Mouse (Mus musculus) intestine, embryonic 16.5 days (tissue): Measurements from ENCODE around the gene Ndufs7. TPM values are rescaled to one million over a fixed set of nuclear protein-coding genes. Genes with fewer than 3 reads are reported as not detected.
"Not testable (repeated sequence)": the region's sequence is repeated elsewhere in the genome, so short reads cannot be mapped to it uniquely, and the experiment has no call there.

ENCODE experiments used
- ATAC-seq: fragments of 200-750 bp; cut with Nextera tagmentation; 2 replicates; pipeline ENCODE4 v1.8.0; 2017; ENCODE audit warnings: moderate TSS enrichment, moderate library complexity
- H3K27ac ChIP-seq: fragments of 300-500 bp; sonication (generic); 2 replicates; pipeline ENCODE4 v1.5.1; 2014; ENCODE audit warnings: mild to moderate bottlenecking, low read length
- H3K27me3 ChIP-seq: fragments of 300-500 bp; sonication (generic); replicated peaks from 2 replicates; pipeline ENCODE4 v1.6.1; 2014; ENCODE audit warnings: low read length, control low read depth, mixed read lengths; ENCODE audit not compliant: control insufficient read depth, insufficient read depth
- H3K36me3 ChIP-seq: fragments of 300-500 bp; sonication (generic); 2 replicates; pipeline ENCODE4 v1.6.1; 2014; ENCODE audit warnings: low read length, control low read depth; ENCODE audit not compliant: control insufficient read depth, insufficient read depth
- H3K4me1 ChIP-seq: fragments of 300-500 bp; sonication (generic); 2 replicates; pipeline ENCODE4 v1.6.1; 2014; ENCODE audit warnings: low read length, control low read depth, mixed read lengths; ENCODE audit not compliant: control insufficient read depth, insufficient read depth
- H3K4me2 ChIP-seq: fragments of 300-500 bp; sonication (generic); 2 replicates; pipeline ENCODE4 v1.6.1; 2014; ENCODE audit warnings: low read depth, low read length, control low read depth
- H3K4me3 ChIP-seq: fragments of 300-500 bp; sonication (generic); 2 replicates; pipeline ENCODE4 v1.5.1; 2014; ENCODE audit warnings: mild to moderate bottlenecking, low read length
- H3K9ac ChIP-seq: fragments of 300-500 bp; sonication (generic); 2 replicates; pipeline ENCODE4 v1.6.1; 2014; ENCODE audit warnings: low read depth, low read length
- H3K9me3 ChIP-seq: fragments of 300-500 bp; sonication (generic); 2 replicates; pipeline ENCODE4 v1.6.1; 2016; ENCODE audit warnings: low read length, control low read depth; ENCODE audit not compliant: control insufficient read depth
- WGBS: fragments of 180-500 bp; shearing (Covaris S2); extraction: QIAGEN DNeasy Blood & Tissue Kit; methylation state at CpG from one replicate; pipeline ENCODE4 v1.1.7; 2014; 5-methylcytosine and 5-hydroxymethylcytosine counted together
- polyA plus RNA-seq: library from polyadenylated mRNA; unstranded; fragments of >200 nt; fragmentation: Nextera tagmentation; extraction: Ambion mirVana; gene quantifications from 2 replicates; pipeline ENCODE4 v1.2.1, GENCODE M21; 2015

The Ndufs7 gene
- polyA plus RNA-seq, 1 experiment from 2014 or later: 604 TPM

GRCm38 (mm10) chr10:80237020-80237419 lies 11.9 kb upstream of the Ndufs7 start:
- no peak overlapping the region for H3K4me3 ChIP-seq
- 91% methylated on average over 4 of the region's 4 CpGs for WGBS
- no peak for ATAC-seq
- no peaks in the 10 kb centered on the region for H3K9me3 ChIP-seq
- no peak overlapping the region for H3K27ac ChIP-seq
- no peak overlapping the region for H3K4me2 ChIP-seq
- peaks cover 13% of the 10 kb centered on the region; the same call in 1 of the 2 replicates for H3K4me1 ChIP-seq
- peaks cover 52% of the 10 kb centered on the region for H3K36me3 ChIP-seq
- H3K27me3 ChIP-seq: no peaks in the 10 kb centered on the region
- H3K9ac ChIP-seq: no peak overlapping the region

GRCm38 (mm10) chr10:80238306-80238705 lies 10.6 kb upstream of the Ndufs7 start:
- peaks cover 55% of the 10 kb centered on the region for H3K36me3 ChIP-seq
- no peak overlapping the region for H3K9ac ChIP-seq
- H3K4me2 ChIP-seq: no peak overlapping the region
- no peak overlapping the region for H3K4me3 ChIP-seq
- peaks cover 3% of the 10 kb centered on the region; the same call in 1 of the 2 replicates for H3K4me1 ChIP-seq
- 94% methylated on average over 3 of the region's 3 CpGs for WGBS
- H3K27me3 ChIP-seq: no peaks in the 10 kb centered on the region
- no peak overlapping the region for H3K27ac ChIP-seq
- no peaks in the 10 kb centered on the region for H3K9me3 ChIP-seq
- no peak for ATAC-seq

DNA sequence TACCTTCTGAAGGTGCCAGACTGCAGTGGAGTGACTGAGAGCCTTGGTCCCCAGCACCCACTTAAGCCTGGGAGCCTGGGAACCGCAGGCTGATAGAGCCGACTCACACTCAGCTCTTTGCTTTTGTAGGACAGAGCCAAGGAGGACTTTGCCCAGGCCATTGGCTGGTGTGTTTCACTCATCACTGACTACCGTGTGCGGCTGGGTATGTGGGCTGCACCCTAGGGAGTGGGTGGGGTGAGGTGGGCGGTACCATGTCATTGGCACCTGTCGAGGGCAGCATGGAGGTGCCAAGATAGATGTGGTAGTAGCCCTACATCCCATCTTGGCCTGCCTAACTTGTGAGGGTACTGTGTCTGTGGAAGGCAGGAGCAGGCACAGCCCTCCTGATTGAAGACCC lies 9.1 kb upstream of the Ndufs7 start:
- H3K36me3 ChIP-seq: peaks cover 50% of the 10 kb centered on the region

DNA sequence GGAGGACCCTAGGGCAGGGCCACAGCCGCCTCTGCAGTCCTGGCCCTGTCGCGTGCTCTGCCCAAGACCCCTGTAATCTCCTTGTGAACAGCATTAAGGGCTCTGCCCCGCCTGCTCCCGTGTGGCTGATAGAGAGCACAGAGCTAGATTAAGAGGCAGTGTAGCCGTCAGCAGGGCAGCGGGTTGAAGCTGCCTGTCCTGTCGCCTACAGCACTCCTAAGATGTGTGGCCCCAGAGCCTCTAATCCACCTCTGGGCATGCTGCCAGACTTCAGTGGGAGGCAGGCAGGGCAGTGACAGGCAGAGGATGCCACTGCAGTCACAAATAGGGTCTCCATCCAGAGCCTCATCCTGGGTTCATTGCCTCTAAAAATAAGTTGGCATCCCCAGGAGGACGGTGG lies 6.8 kb upstream of the Ndufs7 start:
- no peaks in the 10 kb centered on the region for H3K27me3 ChIP-seq
- 60% methylated on average over 9 of the region's 9 CpGs for WGBS
- H3K4me2 ChIP-seq: no peak overlapping the region
- H3K9me3 ChIP-seq: no peaks in the 10 kb centered on the region
- no peak overlapping the region for H3K4me3 ChIP-seq
- no peak overlapping the region for H3K27ac ChIP-seq
- ATAC-seq: no peak
- peaks cover 4% of the 10 kb centered on the region; the same call in 1 of the 2 replicates for H3K4me1 ChIP-seq
- H3K9ac ChIP-seq: no peak overlapping the region
- H3K36me3 ChIP-seq: peaks cover 44% of the 10 kb centered on the region

More for the DNA sequence above, 9.1 kb upstream of the Ndufs7 start:
- no peak overlapping the region for H3K4me3 ChIP-seq
- no peaks in the 10 kb centered on the region for H3K9me3 ChIP-seq
- WGBS: 87% methylated on average over 6 of the region's 6 CpGs
- H3K27ac ChIP-seq: no peak overlapping the region
- H3K4me2 ChIP-seq: no peak overlapping the region
- no peaks in the 10 kb centered on the region; the same call in 1 of the 2 replicates for H3K4me1 ChIP-seq
- H3K9ac ChIP-seq: no peak overlapping the region
- ATAC-seq: no peak
- H3K27me3 ChIP-seq: no peaks in the 10 kb centered on the region

- Histone ChIP-seq H3K4me1 (peaks cover 4% of the 10 kb centered on the region; the same call in 1 of the 2 replicates), H3K4me2 (no peak overlapping the region), H3K36me3 (peaks cover 40% of the 10 kb centered on the region), H3K4me3 (no peak overlapping the region), H3K9me3 (no peaks in the 10 kb centered on the region), H3K27me3 (no peaks in the 10 kb centered on the region), H3K9ac (no peak overlapping the region), H3K27ac (no peak overlapping the region)
- ATAC-seq: no peak
- WGBS: 89% methylated on average over 3 of the region's 3 CpGs
These were observed 6.3 kb upstream of the Ndufs7 start for GRCm38 (mm10) chr10:80242607-80243006.

DNA sequence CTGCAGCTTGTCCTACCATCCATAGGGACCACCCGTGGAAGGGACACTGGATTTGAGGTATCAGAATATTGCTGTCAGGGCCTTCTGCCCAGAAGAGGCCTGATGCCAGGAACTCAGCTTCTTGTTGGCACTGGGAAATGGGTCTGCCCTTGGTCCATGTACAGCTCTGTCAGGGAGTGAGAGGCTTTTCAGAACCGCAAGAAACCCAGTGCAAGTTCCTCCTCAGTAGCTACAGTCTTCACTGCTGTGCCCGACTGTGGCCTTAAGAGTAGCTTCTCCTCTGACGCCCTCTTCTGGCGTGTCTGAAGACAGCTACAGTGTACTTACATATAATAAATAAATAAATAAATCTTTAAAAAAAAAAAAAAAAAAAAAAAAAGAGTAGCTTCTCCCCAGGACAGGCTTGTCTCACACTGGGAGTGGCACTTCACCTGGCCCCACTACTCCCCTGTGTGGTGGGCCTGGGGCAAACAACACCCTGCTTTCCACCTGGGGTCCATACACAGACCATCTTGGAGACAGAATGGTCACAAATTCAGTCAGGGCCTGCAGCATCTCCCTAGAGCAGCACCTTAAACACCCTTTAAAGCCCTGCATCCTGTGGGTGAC lies 4.0 kb upstream of the Ndufs7 start:
- ATAC-seq: no peak
- H3K9ac ChIP-seq: peak overlapping the region; percentile 34; the same call in 1 of the 2 replicates
- no peak overlapping the region for H3K4me3 ChIP-seq
- H3K36me3 ChIP-seq: peaks cover 23% of the 10 kb centered on the region
- H3K27me3 ChIP-seq: no peaks in the 10 kb centered on the region
- WGBS: 42% methylated on average over 5 of the region's 5 CpGs
- H3K4me1 ChIP-seq: peaks cover 6% of the 10 kb centered on the region
- H3K4me2 ChIP-seq: no peak overlapping the region
- no peak overlapping the region for H3K27ac ChIP-seq
- no peaks in the 10 kb centered on the region for H3K9me3 ChIP-seq

- no peak overlapping the region for H3K27ac ChIP-seq
- H3K27me3 ChIP-seq: no peaks in the 10 kb centered on the region
- peak overlapping the region; percentile 34; the same call in 1 of the 2 replicates for H3K9ac ChIP-seq
- no peak for ATAC-seq
- no peak overlapping the region for H3K4me3 ChIP-seq
- H3K4me2 ChIP-seq: no peak overlapping the region
- peaks cover 18% of the 10 kb centered on the region for H3K36me3 ChIP-seq
- H3K9me3 ChIP-seq: no peaks in the 10 kb centered on the region
- peaks cover 13% of the 10 kb centered on the region for H3K4me1 ChIP-seq
- WGBS: 2% methylated on average over 4 of the region's 4 CpGs
These were observed 3.3 kb upstream of the Ndufs7 start for GRCm38 (mm10) chr10:80245600-80245999.

DNA sequence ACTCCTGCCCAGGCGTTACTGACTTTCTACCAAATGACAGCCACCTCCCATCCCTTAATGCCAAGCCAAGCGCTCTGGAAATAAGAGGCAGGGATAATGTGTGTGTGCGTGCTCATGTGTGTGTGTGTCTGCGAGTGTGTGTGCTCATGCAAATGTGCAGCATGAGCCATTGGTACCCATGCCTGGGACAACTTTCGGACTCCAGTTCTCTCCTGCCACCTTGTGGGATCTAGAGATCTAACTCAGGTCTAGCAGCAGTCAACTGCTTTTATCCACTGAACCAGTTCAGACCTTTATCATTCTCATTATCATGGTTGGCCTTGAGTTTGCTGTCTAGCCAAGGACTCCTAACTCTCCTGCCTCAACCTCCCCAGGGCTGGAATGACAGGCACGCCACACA lies 1.1 kb upstream of the Ndufs7 start:
- no peak overlapping the region for H3K4me2 ChIP-seq
- 53% methylated on average over 6 of the region's 6 CpGs for WGBS
- H3K27me3 ChIP-seq: no peaks in the 10 kb centered on the region
- H3K4me3 ChIP-seq: no peak overlapping the region
- no peaks in the 10 kb centered on the region for H3K9me3 ChIP-seq
- H3K27ac ChIP-seq: no peak overlapping the region
- H3K36me3 ChIP-seq: peaks cover under 1% of the 10 kb centered on the region
- no peak for ATAC-seq
- no peak overlapping the region for H3K9ac ChIP-seq
- H3K4me1 ChIP-seq: peaks cover 13% of the 10 kb centered on the region

GRCm38 (mm10) chr10:80248437-80248836 lies 484 bp upstream of the Ndufs7 start:
- ATAC-seq: not testable (repeated sequence)

GRCm38 (mm10) chr10:80250059-80250458 lies 1.1 kb downstream of the Ndufs7 start:
- H3K4me1 ChIP-seq: peaks cover 13% of the 10 kb centered on the region
- peak overlapping the region; percentile 90 for H3K9ac ChIP-seq
- H3K9me3 ChIP-seq: no peaks in the 10 kb centered on the region
- peak overlapping the region; percentile 79 for H3K4me2 ChIP-seq
- peak overlapping the region; percentile 96 for H3K27ac ChIP-seq
- H3K4me3 ChIP-seq: peak overlapping the region; percentile 86
- 33% methylated on average over 2 of the region's 2 CpGs for WGBS
- no peaks in the 10 kb centered on the region for H3K27me3 ChIP-seq
- no peak for ATAC-seq
- H3K36me3 ChIP-seq: peaks cover 10% of the 10 kb centered on the region

More at GRCm38 (mm10) chr10:80248437-80248836, 484 bp upstream of the Ndufs7 start:
- H3K4me3 ChIP-seq: peak overlapping the region; percentile 86
- H3K4me2 ChIP-seq: peak overlapping the region; percentile 44
- H3K27ac ChIP-seq, H3K36me3 ChIP-seq, H3K27me3 ChIP-seq, H3K9ac ChIP-seq, H3K9me3 ChIP-seq: not testable (repeated sequence)
- 35% methylated on average over 3 of the region's 3 CpGs for WGBS
- peaks cover 13% of the 10 kb centered on the region for H3K4me1 ChIP-seq
